Mouse (Mus musculus) brain, adult 10 weeks (tissue): ENCODE measurements around the gene Ifnk. TPM values are rescaled to one million over a fixed set of nuclear protein-coding genes. Genes with fewer than 3 reads are reported as not detected.

Source experiments
- polyA plus RNA-seq: library from polyadenylated mRNA; stranded (reverse); fragments of 350-450 nt; fragmentation: Illumina TruSeq; extraction: RNeasy Lipid Tissue Mini Kit (QIAGEN cat#74804); gene quantifications from one replicate; pipeline ENCODE4 v1.2.3, GENCODE M21; 2015; ENCODE audit warnings: low read depth, low replicate concordance

Ifnk gene
- not detected for polyA plus RNA-seq

GRCm38 (mm10) chr4:35151756-35152155 lies at the start of gene Ifnk:
Gene Ifnk (plus strand): TSS chr4:35152056.

DNA sequence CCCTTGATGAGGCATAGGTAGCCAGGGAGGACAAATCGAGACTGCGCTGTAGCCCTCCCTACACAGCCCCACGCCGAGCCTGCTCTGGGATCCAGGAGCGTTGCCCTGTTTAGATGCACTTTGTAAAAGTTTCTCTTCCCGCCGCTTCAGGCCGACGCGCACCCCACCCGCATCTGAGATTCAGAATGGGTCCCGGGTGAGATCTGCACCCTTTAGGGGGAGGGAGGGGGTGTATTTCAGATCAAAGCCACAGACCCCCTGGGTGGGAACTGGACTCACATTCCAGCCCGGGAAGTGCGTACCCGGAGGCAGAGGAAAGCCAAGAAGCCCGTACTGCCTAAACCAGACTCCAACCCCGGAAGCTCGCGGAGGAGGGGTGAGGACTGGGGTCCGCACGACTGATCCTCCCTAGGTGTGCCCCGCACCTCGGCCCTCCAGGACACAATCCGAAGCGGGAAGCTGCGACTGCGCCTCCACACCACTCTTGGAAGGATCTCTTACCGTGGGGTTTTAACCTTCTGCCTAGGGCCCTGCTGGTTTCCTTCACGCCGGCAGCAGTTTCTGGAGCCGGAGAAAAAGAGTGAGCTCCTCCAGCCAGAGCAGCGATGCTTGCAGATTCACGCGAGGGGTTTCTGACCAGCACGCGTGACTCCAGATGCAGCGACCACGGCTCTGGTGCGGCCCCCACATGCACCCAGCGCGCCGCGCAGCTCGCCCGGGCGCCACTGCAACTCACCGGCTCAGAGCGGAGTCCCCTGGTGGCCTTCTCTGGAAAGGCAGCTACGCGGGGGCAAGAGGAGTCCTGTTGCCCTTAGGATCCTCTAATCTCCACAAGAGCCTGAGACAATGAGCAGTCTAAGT lies 5.1 kb downstream of the Ifnk start, which contains the start of gene Mob3b:
Gene Mob3b, minus strand, starts transcription at position 734 of the 861 bp plus-strand sequence.

Other genes starting within 250 kb of the Ifnk start
- gene Mob3b, start 5.4 kb downstream of the Ifnk start, polyA plus RNA-seq, result 3.0 TPM
- 23.3 TPM for gene C9orf72, start 74.1 kb downstream of the Ifnk start, polyA plus RNA-seq